Mouse (Mus musculus) CH12.LX (cell line): ENCODE measurements at regions not wholly inside any gene's neighbourhood (a gene's known extent, or its start where the extent isn't known, plus 50 kb on each side); places are given as distances from the start of the nearest gene placed in this dataset.

Experiments
- DNase-seq: peaks from one replicate; pipeline ENCODE4 v3.0.0-alpha.2; 2013; ENCODE audit errors: extremely low read depth
- H3K27ac ChIP-seq: 2 replicates; pipeline ENCODE4 v1.5.1; 2012; ENCODE audit warnings: low read depth, mild to moderate bottlenecking, control low read depth, moderate library complexity; ENCODE audit not compliant: insufficient read depth
- H3K27me3 ChIP-seq: replicated peaks from 2 replicates; pipeline ENCODE3; 2012; ENCODE audit warnings: inconsistent platforms
- H3K36me3 ChIP-seq, 2 experiments: replicated peaks in 1 of 2; 2 replicates each; pipeline versions ENCODE3 to v1.6.1; 2012; ENCODE audit warnings: inconsistent platforms in 1 of 2, low read length in 1 of 2, mild to moderate bottlenecking in 1 of 2, mixed read lengths in 1 of 2, moderate library complexity in 1 of 2; ENCODE audit not compliant: control insufficient read depth in 1 of 2, insufficient read depth in 1 of 2
- H3K4me1 ChIP-seq, 2 experiments: 2 replicates each; pipeline ENCODE4 v1.6.1; 2012; ENCODE audit warnings: inconsistent platforms in 1 of 2, moderate library complexity in 1 of 2; ENCODE audit not compliant: insufficient read depth in 2 of 2, control insufficient read depth in 1 of 2
- H3K4me2 ChIP-seq: 2 replicates; pipeline ENCODE4 v1.6.1; 2012; ENCODE audit warnings: low read depth, mild to moderate bottlenecking, control low read depth; ENCODE audit not compliant: poor library complexity, insufficient read depth, severe bottlenecking
- H3K4me3 ChIP-seq, 3 experiments: fragments of 150-350 bp in 1 of 3; sonication (generic) in 1 of 3; replicated peaks in 1 of 3; 2 replicates each; pipeline versions ENCODE3 to v1.5.1; 2011 to 2012; ENCODE audit warnings: low read depth in 2 of 3, low read length in 2 of 3, mild to moderate bottlenecking in 2 of 3, moderate library complexity in 2 of 3, control low read depth in 1 of 3, improper control_type of control experiment in 1 of 3, inconsistent platforms in 1 of 3, mixed read lengths in 1 of 3; ENCODE audit not compliant: poor library complexity in 1 of 3
- H3K79me2 ChIP-seq: replicated peaks from 2 replicates; pipeline ENCODE4 v1.6.1; 2012; ENCODE audit warnings: mild to moderate bottlenecking, moderate library complexity; ENCODE audit not compliant: control insufficient read depth, poor library complexity, insufficient read depth, severe bottlenecking; ENCODE audit errors: extremely low read depth
- H3K9ac ChIP-seq: 2 replicates; pipeline ENCODE4 v1.6.1; 2012; ENCODE audit warnings: low read depth, mild to moderate bottlenecking, control low read depth, moderate library complexity; ENCODE audit not compliant: insufficient read depth
- H3K9me3 ChIP-seq: replicated peaks from 2 replicates; pipeline ENCODE3; 2012; ENCODE audit warnings: low read length, inconsistent platforms, mixed read lengths
- BHLHE40 ChIP-seq: IDR thresholded peaks from 2 replicates; pipeline ENCODE4 v1.6.1; 2011; ENCODE audit warnings: mild to moderate bottlenecking, low read depth, low read length, improper control_type of control experiment
- CHD1 ChIP-seq: IDR thresholded peaks from 2 replicates; pipeline ENCODE4 v1.6.1; 2012; ENCODE audit warnings: low read depth, low read length, improper control_type of control experiment, inconsistent platforms
- CHD2 ChIP-seq: IDR thresholded peaks from 2 replicates; pipeline ENCODE4 v1.6.1; 2011; ENCODE audit warnings: low read length, improper control_type of control experiment
- CTCF ChIP-seq, 2 experiments: IDR thresholded peaks in 1 of 2; conservative IDR thresholded peaks in 1 of 2; 2 replicates each; pipeline ENCODE4 v1.5.1; 2011 to 2012; ENCODE audit warnings: low read depth in 2 of 2, low read length in 2 of 2, improper control_type of control experiment in 1 of 2, inconsistent platforms in 1 of 2, mild to moderate bottlenecking in 1 of 2, moderate library complexity in 1 of 2
- ELF1 ChIP-seq: IDR thresholded peaks from 2 replicates; pipeline ENCODE4 v1.6.1; 2014; ENCODE audit warnings: low read depth, mild to moderate bottlenecking, inconsistent platforms, low read length, improper control_type of control experiment
- EP300 ChIP-seq: IDR thresholded peaks from 2 replicates; pipeline ENCODE4 v1.6.1; 2011; ENCODE audit warnings: low read length, improper control_type of control experiment
- GABPA ChIP-seq: IDR thresholded peaks from 2 replicates; pipeline ENCODE4 v1.6.1; 2012; ENCODE audit warnings: low read depth, low read length, improper control_type of control experiment, inconsistent platforms; ENCODE audit not compliant: insufficient replicate concordance
- HCFC1 ChIP-seq: IDR thresholded peaks from 2 replicates; pipeline ENCODE4 v1.6.1; 2012; ENCODE audit warnings: low read depth, mild to moderate bottlenecking, inconsistent platforms, low read length, improper control_type of control experiment
- JUND ChIP-seq: conservative IDR thresholded peaks from 2 replicates; pipeline ENCODE4 v1.6.1; 2011; ENCODE audit warnings: low read depth, low read length, improper control_type of control experiment
- KAT2A ChIP-seq: IDR thresholded peaks from 2 replicates; pipeline ENCODE4 v1.6.1; 2012; ENCODE audit warnings: low read length, improper control_type of control experiment, inconsistent platforms; ENCODE audit not compliant: insufficient replicate concordance
- MAFK ChIP-seq: IDR thresholded peaks from 2 replicates; pipeline ENCODE4 v1.6.1; 2011; ENCODE audit warnings: low read length, improper control_type of control experiment; ENCODE audit not compliant: insufficient replicate concordance
- MAX ChIP-seq: IDR thresholded peaks from 2 replicates; pipeline ENCODE4 v1.6.1; 2011; ENCODE audit warnings: low read length, improper control_type of control experiment
- MXI1 ChIP-seq: IDR thresholded peaks from 2 replicates; pipeline ENCODE4 v1.6.1; 2011; ENCODE audit warnings: mild to moderate bottlenecking, low read depth, low read length, improper control_type of control experiment
- MYC ChIP-seq: IDR thresholded peaks from 2 replicates; pipeline ENCODE4 v1.6.1; 2011; ENCODE audit warnings: low read depth, mild to moderate bottlenecking, improper control_type of control experiment, low read length
- NELFE ChIP-seq: IDR thresholded peaks from 2 replicates; pipeline ENCODE4 v1.6.1; 2011; ENCODE audit warnings: low read depth, low read length, improper control_type of control experiment
- RAD21 ChIP-seq: IDR thresholded peaks from 2 replicates; pipeline ENCODE4 v1.6.1; 2011; ENCODE audit warnings: low read depth, mild to moderate bottlenecking, low read length, improper control_type of control experiment, moderate library complexity
- RCOR1 ChIP-seq: conservative IDR thresholded peaks from 2 replicates; pipeline ENCODE4 v1.6.1; 2012; ENCODE audit warnings: low read depth, mild to moderate bottlenecking, inconsistent platforms, low read length, improper control_type of control experiment
- SMC3 ChIP-seq: IDR thresholded peaks from 2 replicates; pipeline ENCODE4 v1.6.1; 2011; ENCODE audit warnings: low read depth, low read length, improper control_type of control experiment
- TBP ChIP-seq: conservative IDR thresholded peaks from 2 replicates; pipeline ENCODE4 v1.6.1; 2011; ENCODE audit warnings: low read depth, low read length, improper control_type of control experiment
- USF1 ChIP-seq: IDR thresholded peaks from 2 replicates; pipeline ENCODE4 v1.6.1; 2014; ENCODE audit warnings: low read depth, mild to moderate bottlenecking, inconsistent platforms, low read length, improper control_type of control experiment
- USF2 ChIP-seq: conservative IDR thresholded peaks from 2 replicates; pipeline ENCODE4 v1.6.1; 2011; ENCODE audit warnings: low read depth, low read length, improper control_type of control experiment
- dilution Hi-C: fragments of 300-500 bp; cut with MboI; formaldehyde crosslinking; loops from 2 replicates; pipeline ENCODE4 v1.14.3; 2020; ENCODE audit warnings: low sequenced_read_pairs; ENCODE audit not compliant: extremely low pct_unique_long_range_greater_than_20kb, extremely low pct_ligation_motif_present
- in situ Hi-C: fragments of 300-500 bp; cut with MboI; formaldehyde crosslinking; loops from 3 replicates; pipeline ENCODE4 v1.14.3; 2019; ENCODE audit warnings: low sequenced_read_pairs, low pct_ligation_motif_present, low pct_unique_long_range_greater_than_20kb, mixed read lengths

GRCm38 (mm10) chr3:151949865-151950264 lies 112.4 kb upstream of the Ptgfr start:
- TF ChIP-seq CHD1 (no peak), MXI1 (no peak), GABPA (no peak), MYC (no peak), CTCF (conservative IDR thresholded peaks at IDR 0.05 in 1 of 2, IDR thresholded peaks at IDR 0.05 in 1 of 2; ENCODE audit: low read depth in 2 of 2, low read length in 2 of 2) (no peak), RAD21 (no peak), HCFC1 (no peak), ELF1 (no peak), TBP (no peak), EP300 (no peak), KAT2A (no peak)
- Histone ChIP-seq H3K27me3 (no peaks in the 10 kb centered on the region), H3K36me3 (no peaks in the 10 kb centered on the region), H3K4me2 (no peak overlapping the region), H3K9ac (no peak overlapping the region), H3K79me2 (no peaks in the 10 kb centered on the region), H3K4me1 (peaks cover 10 to 17% of the 10 kb centered on the region in 2 experiments; a peak in 3 of 4 replicates), H3K9me3 (no peaks in the 10 kb centered on the region), H3K27ac (no peak overlapping the region), H3K4me3 (no peak overlapping the region)
- DNase-seq, result no peak
- dilution Hi-C loops (no loop called here), in situ Hi-C loops (no loop called here)

GRCm38 (mm10) chr3:151948015-151948645 lies 110.7 kb upstream of the Ptgfr start:
- Histone ChIP-seq H3K36me3 (no peaks in the 10 kb centered on the region), H3K79me2 (no peaks in the 10 kb centered on the region), H3K9ac (no peak overlapping the region), H3K27me3 (no peaks in the 10 kb centered on the region), H3K9me3 (no peaks in the 10 kb centered on the region), H3K4me1 (peaks cover 10 to 17% of the 10 kb centered on the region in 2 experiments; a peak in 3 of 4 replicates), H3K27ac (no peak overlapping the region), H3K4me3 (no peak overlapping the region), H3K4me2 (no peak overlapping the region)
- peak; percentile 69 for DNase-seq
- dilution Hi-C loops, result no loop called here
- TF ChIP-seq ELF1, result no peak
- TF ChIP-seq JUND, result 0 out of 2 replicates have a peak, but pooled peaks have one; percentile 11
- no peak for TF ChIP-seq SMC3
- TF ChIP-seq CHD2, result no peak
- TF ChIP-seq MXI1, result no peak
- peak; percentile 63 for TF ChIP-seq BHLHE40
- no peak for TF ChIP-seq KAT2A
- TF ChIP-seq USF1, result peak; percentile 87
- no peak for TF ChIP-seq RCOR1
- peak; percentile 88 for TF ChIP-seq MAX
- TF ChIP-seq NELFE, result 0 out of 2 replicates have a peak, but pooled peaks have one; percentile 5
- TF ChIP-seq RAD21, result no peak
- TF ChIP-seq MAFK, result peak; percentile 93
- TF ChIP-seq USF2, result peak; percentile 90
- in situ Hi-C loops, result no loop called here
